Mouse (Mus musculus) layer of hippocampus, adult 9-11 months (tissue): ENCODE results near the gene Coq6.
"Not testable (repeated sequence)": the region's sequence is repeated elsewhere in the genome, so short reads cannot be mapped to it uniquely, and the experiment has no call there.

ENCODE experiments used
- DNase-seq: peaks from one replicate; pipeline ENCODE4 v3.0.0; 2022

The Coq6 gene

GRCm38 (mm10) chr12:84361555-84362489 lies at the start of gene Coq6, which contains the start of gene Fam161b:
Gene Coq6, plus strand, starts transcription at chr12:84361657.
Gene Fam161b, minus strand, starts transcription at chr12:84361833.
- DNase-seq: peak; percentile 99

- no peak for DNase-seq
Observed at GRCm38 (mm10) chr12:84316006-84316405, 45.5 kb upstream of the Coq6 start.

- peak; percentile 76 for DNase-seq
Observed at GRCm38 (mm10) chr12:84316721-84317621, 44.5 kb upstream of the Coq6 start, which contains the start of gene Zfp410. Gene Zfp410, plus strand, starts transcription at chr12:84316852.

- no peak for DNase-seq
Observed at GRCm38 (mm10) chr12:84327111-84327512, 34.3 kb upstream of the Coq6 start.

GRCm38 (mm10) chr12:84336963-84337625 lies 24.4 kb upstream of the Coq6 start:
- no peak for DNase-seq

- no peak for DNase-seq
Observed at GRCm38 (mm10) chr12:84347192-84347591, 14.3 kb upstream of the Coq6 start.

- DNase-seq: not testable (repeated sequence)
Observed at GRCm38 (mm10) chr12:84358699-84359098, 2.8 kb upstream of the Coq6 start.

- no peak for DNase-seq
Observed at GRCm38 (mm10) chr12:84362872-84363271, 1.4 kb downstream of the Coq6 start.

- no peak for DNase-seq
Observed at GRCm38 (mm10) chr12:84364291-84364690, 2.8 kb downstream of the Coq6 start.

- no peak for DNase-seq
Observed at GRCm38 (mm10) chr12:84365137-84365536, 3.7 kb downstream of the Coq6 start.

GRCm38 (mm10) chr12:84366971-84367370 lies 5.5 kb downstream of the Coq6 start:
- no peak for DNase-seq

GRCm38 (mm10) chr12:84371647-84372046 lies 10.2 kb downstream of the Coq6 start:
- DNase-seq: no peak

- DNase-seq: peak; percentile 33
Observed at GRCm38 (mm10) chr12:84373831-84374481, 12.5 kb downstream of the Coq6 start.

- DNase-seq: no peak
Observed at GRCm38 (mm10) chr12:84382369-84382768, 20.9 kb downstream of the Coq6 start.

- no peak for DNase-seq
Observed at GRCm38 (mm10) chr12:84384644-84385081, 23.2 kb downstream of the Coq6 start.

- no peak for DNase-seq
Observed at GRCm38 (mm10) chr12:84385408-84385807, 24.0 kb downstream of the Coq6 start.

- DNase-seq: no peak
Observed at GRCm38 (mm10) chr12:84388097-84388496, 26.6 kb downstream of the Coq6 start.

- no peak for DNase-seq
Observed at GRCm38 (mm10) chr12:84388774-84389400, 27.4 kb downstream of the Coq6 start.

- DNase-seq: no peak
Observed at GRCm38 (mm10) chr12:84390336-84390735, 28.9 kb downstream of the Coq6 start.

GRCm38 (mm10) chr12:84392681-84393080 lies 31.2 kb downstream of the Coq6 start:
- DNase-seq: no peak

- no peak for DNase-seq
Observed at GRCm38 (mm10) chr12:84393847-84394246, 32.4 kb downstream of the Coq6 start.
